Mouse (Mus musculus) neutrophil, adult 5-6 weeks (primary cell): Measurements from ENCODE around the gene Mob4. TPM values are rescaled to one million over a fixed set of nuclear protein-coding genes. Genes with fewer than 3 reads are reported as not detected.

Experiments used
- total RNA-seq: library from RNA; stranded (forward); fragments of 200-1000 nt; gene quantifications from 2 replicates; pipeline ENCODE4 v1.2.3, GENCODE M21; 2017

Mob4 gene
- total RNA-seq, 1 experiment from 2014 or later = 85.0 TPM

Other genes with a start within 250 kb of the Mob4 start
- gene Ankrd44, start 204.8 kb upstream of the Mob4 start, total RNA-seq = 387 and 407 TPM in 2 replicates
- gene Sf3b1, start 103.8 kb upstream of the Mob4 start, total RNA-seq = 803 and 808 TPM in 2 replicates
- gene Coq10b, start 78.5 kb upstream of the Mob4 start, total RNA-seq = 60.2 and 79.3 TPM in 2 replicates
- gene Hspe1, start 43.1 kb upstream of the Mob4 start, total RNA-seq = 77.7 and 94.0 TPM in 2 replicates
- 84.0 and 84.4 TPM in 2 replicates for gene Hspd1, start 43.0 kb upstream of the Mob4 start, total RNA-seq
- gene Rftn2, start 95.6 kb downstream of the Mob4 start, total RNA-seq = 14.1 and 18.4 TPM in 2 replicates
- gene Mars2, start 105.9 kb downstream of the Mob4 start, total RNA-seq = 12.8 and 13.4 TPM in 2 replicates
- 2.4 TPM in 1 of 2 replicates, not detected in the other for gene Boll, start 232.2 kb downstream of the Mob4 start, total RNA-seq